Mouse (Mus musculus) stomach, embryonic 14.5 days (tissue): ENCODE results near the gene Tesc. TPM values are rescaled to one million over a fixed set of nuclear protein-coding genes. Genes with fewer than 3 reads are reported as not detected.

Experiments
- ATAC-seq: fragments of 200-750 bp; cut with Nextera tagmentation; 2 replicates; pipeline ENCODE4 v1.8.0; 2017; ENCODE audit warnings: low read depth, moderate TSS enrichment; ENCODE audit not compliant: insufficient number of reproducible peaks, insufficient read depth, low FRiP score
- H3K27ac ChIP-seq: fragments of 300-500 bp; sonication (generic); 2 replicates; pipeline ENCODE4 v1.5.1; 2014; ENCODE audit warnings: mild to moderate bottlenecking, low read length, moderate library complexity, mixed read lengths
- H3K27me3 ChIP-seq: fragments of 300-500 bp; sonication (generic); 2 replicates; pipeline ENCODE4 v1.6.1; 2014; ENCODE audit warnings: low read length, control low read depth, mixed read lengths; ENCODE audit not compliant: control insufficient read depth, insufficient read depth
- H3K36me3 ChIP-seq: fragments of 300-500 bp; sonication (generic); 2 replicates; pipeline ENCODE4 v1.6.1; 2014; ENCODE audit warnings: mild to moderate bottlenecking, control low read depth, low read length, moderate library complexity, mixed read lengths; ENCODE audit not compliant: control insufficient read depth, insufficient read depth
- H3K4me1 ChIP-seq: fragments of 300-500 bp; sonication (generic); 2 replicates; pipeline ENCODE4 v1.6.1; 2014; ENCODE audit warnings: low read length, control low read depth, mixed read lengths; ENCODE audit not compliant: control insufficient read depth, insufficient read depth
- H3K4me2 ChIP-seq: fragments of 300-500 bp; sonication (generic); replicated peaks from 2 replicates; pipeline ENCODE4 v1.6.1; 2014; ENCODE audit warnings: low read depth, low read length, control low read depth
- H3K4me3 ChIP-seq: fragments of 300-500 bp; sonication (generic); 2 replicates; pipeline ENCODE4 v1.5.1; 2014; ENCODE audit warnings: low read depth, low read length, control low read depth
- H3K9ac ChIP-seq: fragments of 300-500 bp; sonication (generic); replicated peaks from 2 replicates; pipeline ENCODE4 v1.6.1; 2014; ENCODE audit warnings: low read depth, mild to moderate bottlenecking, control low read depth, low read length, moderate library complexity, mixed read lengths
- H3K9me3 ChIP-seq: fragments of 300-500 bp; sonication (generic); 2 replicates; pipeline ENCODE4 v1.6.1; 2016; ENCODE audit warnings: low read depth, low read length, control low read depth; ENCODE audit not compliant: control insufficient read depth
- WGBS: fragments of 180-500 bp; shearing (Covaris S2); extraction: QIAGEN DNeasy Blood & Tissue Kit; methylation state at CpG from one replicate; pipeline ENCODE4 v1.1.7; 2014; 5-methylcytosine and 5-hydroxymethylcytosine counted together
- polyA plus RNA-seq: library from polyadenylated mRNA; unstranded; fragments of >200 nt; fragmentation: Nextera tagmentation; extraction: Ambion mirVana; gene quantifications from 2 replicates; pipeline ENCODE4 v1.2.1, GENCODE M21; 2014

Gene Tesc
- polyA plus RNA-seq, 1 experiment from 2014 or later = 15.1 TPM

DNA sequence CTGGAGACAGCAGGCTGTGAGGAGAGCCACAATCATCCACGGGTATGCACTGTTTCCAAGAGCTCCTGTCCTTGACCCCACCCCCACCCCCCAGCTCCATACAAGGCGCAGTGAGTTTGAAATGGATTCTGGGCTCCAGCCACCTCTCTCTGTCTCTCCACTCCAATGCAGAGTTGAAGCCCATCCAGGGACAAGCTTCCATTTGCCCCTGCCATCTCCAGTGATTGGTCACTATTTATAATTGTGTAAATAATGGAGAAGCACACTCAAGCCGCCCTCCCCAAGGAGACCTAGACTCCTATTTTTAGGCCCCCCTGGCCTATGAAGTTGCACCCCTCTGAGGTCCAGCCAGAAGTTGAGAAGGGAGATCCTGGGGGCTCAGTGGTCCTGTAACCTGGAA lies 4.5 kb upstream of the Tesc start:
- Histone ChIP-seq H3K4me3 (no peak overlapping the region), H3K4me2 (no peak overlapping the region), H3K27ac (no peak overlapping the region), H3K9ac (no peak overlapping the region), H3K27me3 (peaks cover 14% of the 10 kb centered on the region), H3K36me3 (no peaks in the 10 kb centered on the region), H3K4me1 (peaks cover 14% of the 10 kb centered on the region), H3K9me3 (no peaks in the 10 kb centered on the region)
- WGBS = 66% methylated on average over 3 of the region's 3 CpGs
- ATAC-seq = no peak

GRCm38 (mm10) chr5:118025880-118026279 lies 1.7 kb upstream of the Tesc start:
- Histone ChIP-seq H3K4me2 (no peak overlapping the region), H3K9ac (no peak overlapping the region), H3K27ac (no peak overlapping the region), H3K4me1 (peaks cover 28% of the 10 kb centered on the region), H3K4me3 (no peak overlapping the region), H3K27me3 (peaks cover 23% of the 10 kb centered on the region), H3K36me3 (no peaks in the 10 kb centered on the region), H3K9me3 (no peaks in the 10 kb centered on the region)
- 11% methylated on average over 12 of the region's 12 CpGs for WGBS
- no peak for ATAC-seq

GRCm38 (mm10) chr5:118026343-118026742 lies 1.2 kb upstream of the Tesc start:
- H3K9me3 ChIP-seq = no peaks in the 10 kb centered on the region
- peaks cover 28% of the 10 kb centered on the region for H3K4me1 ChIP-seq
- ATAC-seq = no peak
- no peak overlapping the region for H3K4me2 ChIP-seq
- WGBS = 4% methylated on average over 13 of the region's 13 CpGs
- H3K27ac ChIP-seq = no peak overlapping the region
- H3K4me3 ChIP-seq = no peak overlapping the region
- H3K36me3 ChIP-seq = no peaks in the 10 kb centered on the region
- no peak overlapping the region for H3K9ac ChIP-seq
- peaks cover 23% of the 10 kb centered on the region for H3K27me3 ChIP-seq

- ATAC-seq = no peak
- Histone ChIP-seq H3K4me3 (peak overlapping the region; percentile 65), H3K27ac (no peak overlapping the region), H3K4me2 (peak overlapping the region; percentile 99), H3K36me3 (no peaks in the 10 kb centered on the region), H3K4me1 (peaks cover 28% of the 10 kb centered on the region), H3K27me3 (peaks cover 23% of the 10 kb centered on the region), H3K9me3 (no peaks in the 10 kb centered on the region), H3K9ac (peak overlapping the region; percentile 45)
- 2% methylated on average over 39 of the region's 39 CpGs for WGBS
Measured at GRCm38 (mm10) chr5:118027101-118027697, 344 bp upstream of the Tesc start.

DNA sequence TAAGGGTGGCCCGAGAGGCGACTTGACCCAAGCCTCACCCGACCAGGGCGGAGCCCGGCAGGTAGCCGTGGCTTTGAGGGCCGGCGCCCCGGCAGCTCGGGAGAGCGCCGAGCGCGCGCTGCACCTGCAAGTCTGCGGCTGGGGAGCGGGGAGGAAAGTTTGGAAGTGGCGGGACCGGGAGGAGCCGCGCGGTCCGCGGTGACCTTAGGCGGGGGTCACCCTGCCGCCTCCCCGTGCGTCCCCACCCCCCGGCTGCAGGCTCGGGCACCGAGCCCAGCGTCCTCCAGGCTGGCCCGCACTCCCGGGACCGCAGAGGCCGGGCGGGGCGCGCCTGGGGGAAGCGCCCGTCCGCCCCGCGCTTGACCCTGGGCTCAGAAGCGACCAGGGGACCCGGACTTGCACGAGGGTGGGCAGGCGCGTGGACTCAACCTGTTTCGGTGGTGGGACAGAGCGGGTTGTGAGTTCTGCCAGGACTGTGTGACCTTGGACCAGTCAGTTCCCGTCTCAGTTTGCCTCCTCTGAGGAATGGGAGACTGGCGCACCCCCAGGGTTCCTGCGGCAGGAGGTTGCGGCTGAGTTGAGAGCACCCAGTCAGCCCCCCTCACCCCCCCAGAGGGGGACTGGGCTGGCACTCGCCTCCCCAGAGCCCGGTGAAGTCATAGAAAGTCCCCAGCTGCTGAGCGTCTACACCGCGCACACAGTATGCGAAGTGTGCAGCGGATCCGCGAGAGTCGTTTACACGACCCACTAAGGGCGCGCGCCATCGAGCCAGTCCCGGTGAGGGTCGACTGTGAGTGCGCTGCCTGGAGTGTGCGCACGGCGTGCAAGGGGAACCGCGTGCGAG lies 870 bp downstream of the Tesc start:
- no peaks in the 10 kb centered on the region for H3K9me3 ChIP-seq
- H3K27me3 ChIP-seq = peaks cover 23% of the 10 kb centered on the region
- peak overlapping the region; percentile 65 for H3K4me3 ChIP-seq
- H3K4me2 ChIP-seq = peak overlapping the region; percentile 99
- peak overlapping the region; percentile 45; the same call in 1 of the 2 replicates for H3K9ac ChIP-seq
- peak; percentile 12; the same call in 1 of the 2 replicates for ATAC-seq
- WGBS = 1% methylated on average over 74 of the region's 79 CpGs
- H3K4me1 ChIP-seq = peaks cover 28% of the 10 kb centered on the region
- H3K36me3 ChIP-seq = no peaks in the 10 kb centered on the region
- no peak overlapping the region for H3K27ac ChIP-seq

- Histone ChIP-seq H3K4me2 (peak overlapping the region; percentile 99), H3K4me1 (peaks cover 28% of the 10 kb centered on the region), H3K27me3 (peaks cover 23% of the 10 kb centered on the region), H3K36me3 (no peaks in the 10 kb centered on the region), H3K9ac (peak overlapping the region; percentile 3; the same call in 1 of the 2 replicates), H3K4me3 (peak overlapping the region; percentile 65), H3K9me3 (no peaks in the 10 kb centered on the region), H3K27ac (no peak overlapping the region)
- WGBS = 4% methylated on average over 12 of the region's 12 CpGs
- ATAC-seq = peak; percentile 26; the same call in 1 of the 2 replicates
Measured at GRCm38 (mm10) chr5:118029035-118029408, 1.5 kb downstream of the Tesc start.

DNA sequence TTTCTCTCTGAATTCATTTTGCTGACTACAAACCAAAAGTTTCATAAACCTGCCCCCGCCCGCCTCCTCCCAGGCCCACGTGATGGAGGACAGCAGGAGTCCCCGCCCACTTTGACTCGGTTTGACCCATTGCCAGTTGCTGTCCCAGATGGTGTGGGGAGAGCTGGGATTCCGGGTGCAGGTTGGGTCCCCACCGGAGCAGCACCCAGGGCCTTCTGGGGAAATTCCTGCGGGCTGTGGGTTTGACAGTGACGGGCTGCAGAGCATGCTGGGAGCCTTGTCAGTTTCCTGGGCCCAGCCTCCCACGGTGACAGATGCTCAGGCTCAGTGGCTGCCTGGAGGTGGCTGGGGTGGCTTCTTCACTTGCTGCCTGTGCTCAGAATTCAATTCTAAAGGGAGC lies 1.9 kb downstream of the Tesc start:
- Histone ChIP-seq H3K9ac (no peak overlapping the region), H3K27me3 (peaks cover 23% of the 10 kb centered on the region), H3K9me3 (no peaks in the 10 kb centered on the region), H3K36me3 (no peaks in the 10 kb centered on the region), H3K4me1 (peaks cover 28% of the 10 kb centered on the region), H3K4me2 (peak overlapping the region; percentile 99), H3K27ac (no peak overlapping the region), H3K4me3 (peak overlapping the region; percentile 65)
- no peak for ATAC-seq
- WGBS = 2% methylated on average over 10 of the region's 10 CpGs

DNA sequence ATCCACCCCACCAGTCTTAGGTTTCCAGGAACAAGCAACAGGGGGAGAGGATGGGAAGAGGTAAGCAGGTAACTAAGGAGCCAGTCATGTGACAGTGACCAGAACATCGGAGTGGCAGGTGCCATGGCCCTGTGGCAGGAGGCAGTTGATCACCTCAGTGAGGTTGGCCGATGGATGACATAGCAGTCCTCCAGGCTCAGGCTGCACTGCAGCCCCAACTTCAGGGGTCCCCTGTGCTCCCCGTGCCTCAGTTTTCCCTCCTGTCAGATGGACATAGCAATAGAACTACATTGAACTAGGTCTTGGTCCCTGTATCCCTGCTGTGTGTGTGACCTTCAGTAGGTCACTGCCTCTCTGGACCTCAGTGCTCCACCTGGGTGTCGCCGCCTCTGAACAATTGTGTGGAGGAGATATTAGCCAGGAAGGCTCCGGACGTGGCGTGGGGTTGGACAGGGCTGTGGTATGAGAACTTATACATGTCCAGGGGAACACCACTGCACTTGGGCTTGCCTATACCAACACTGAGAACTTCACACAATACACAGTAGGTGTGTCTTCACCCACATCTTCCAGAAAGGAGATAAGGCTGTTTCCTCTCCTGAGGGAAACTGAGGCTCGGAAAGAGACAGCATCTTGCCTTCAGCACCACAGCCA lies 2.6 kb downstream of the Tesc start:
- no peak for ATAC-seq
- H3K27me3 ChIP-seq = peaks cover 23% of the 10 kb centered on the region
- WGBS = 87% methylated on average over 9 of the region's 9 CpGs

More for the DNA sequence above, 2.6 kb downstream of the Tesc start:
- no peak overlapping the region for H3K27ac ChIP-seq
- H3K4me1 ChIP-seq = peaks cover 28% of the 10 kb centered on the region
- no peaks in the 10 kb centered on the region for H3K9me3 ChIP-seq
- no peaks in the 10 kb centered on the region for H3K36me3 ChIP-seq
- H3K4me2 ChIP-seq = no peak overlapping the region
- no peak overlapping the region for H3K9ac ChIP-seq
- no peak overlapping the region for H3K4me3 ChIP-seq
